Mouse (Mus musculus) heart, embryonic 10.5 days (tissue): ENCODE data around the gene Tnnc1. TPM values are rescaled to one million over a fixed set of nuclear protein-coding genes. Genes with fewer than 3 reads are reported as not detected.

Experiments used
- DNase-seq: peaks from one replicate; pipeline ENCODE4 v3.0.0-alpha.2; 2017; ENCODE audit warnings: low spot score
- H3K27ac ChIP-seq: fragments of 300-500 bp; sonication (generic); 2 replicates; pipeline ENCODE4 v1.5.1; 2016; ENCODE audit warnings: mild to moderate bottlenecking
- H3K27me3 ChIP-seq: fragments of 300-500 bp; sonication (generic); 2 replicates; pipeline ENCODE4 v1.6.1; 2016; ENCODE audit warnings: mild to moderate bottlenecking; ENCODE audit not compliant: poor library complexity, insufficient read depth, severe bottlenecking
- H3K36me3 ChIP-seq: fragments of 300-500 bp; sonication (generic); 2 replicates; pipeline ENCODE4 v1.6.1; 2016; ENCODE audit warnings: mild to moderate bottlenecking, moderate library complexity
- H3K4me1 ChIP-seq: fragments of 300-500 bp; sonication (generic); 2 replicates; pipeline ENCODE4 v1.6.1; 2016; ENCODE audit warnings: mild to moderate bottlenecking
- H3K4me3 ChIP-seq: fragments of 300-500 bp; sonication (generic); 2 replicates; pipeline ENCODE4 v1.5.1; 2016; ENCODE audit warnings: mild to moderate bottlenecking, moderate library complexity
- H3K9me3 ChIP-seq: fragments of 300-500 bp; sonication (generic); 2 replicates; pipeline ENCODE4 v1.6.1; 2016; ENCODE audit warnings: mild to moderate bottlenecking, moderate library complexity
- WGBS: fragments of 180-500 bp; shearing (Covaris S2); methylation state at CpG from one replicate; pipeline ENCODE4 v1.1.7; 2016; 5-methylcytosine and 5-hydroxymethylcytosine counted together
- polyA plus RNA-seq: library from polyadenylated mRNA; unstranded; fragments of >200 nt; fragmentation: Nextera tagmentation; extraction: Ambion mirVana; gene quantifications from 2 replicates; pipeline ENCODE4 v1.2.1, GENCODE M21; 2016

Gene Tnnc1
- 1,899 and 2,942 TPM in 2 replicates for polyA plus RNA-seq

DNA sequence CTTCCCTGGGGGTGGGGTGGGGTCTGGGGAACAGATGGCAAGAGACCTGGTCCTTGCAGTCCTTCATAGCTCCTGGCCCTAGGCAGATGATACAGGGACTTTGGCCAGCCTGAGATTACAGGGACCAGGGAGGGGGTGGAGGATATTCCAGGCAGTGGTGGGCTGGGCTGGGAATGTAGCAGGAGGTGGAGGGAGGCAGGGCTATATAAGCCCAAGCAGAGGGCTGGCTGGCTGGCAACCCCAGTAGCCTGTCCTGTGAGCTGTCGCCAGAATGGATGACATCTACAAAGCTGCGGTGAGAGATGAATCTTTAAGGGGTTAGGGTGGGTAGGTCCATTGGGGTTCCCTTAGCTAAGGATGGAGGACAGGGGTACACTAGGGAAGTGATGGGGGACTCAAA, at the start of gene Tnnc1:
Gene Tnnc1, plus strand, starts transcription at position 229 of the 400 bp plus-strand sequence.
- H3K4me3 ChIP-seq: peak within 1 kb of the TSS; percentile 73
- 34% methylated on average over 2 of the region's 2 CpGs for WGBS
- peaks cover 51% of the 10 kb centered on the region for H3K36me3 ChIP-seq
- no peaks in the 10 kb centered on the region for H3K9me3 ChIP-seq
- no peaks in the 10 kb centered on the region for H3K27me3 ChIP-seq
- peak within 1 kb of the TSS; percentile 99 for H3K27ac ChIP-seq
- no peak for DNase-seq
- H3K4me1 ChIP-seq: peaks cover 69% of the 10 kb centered on the region

DNA sequence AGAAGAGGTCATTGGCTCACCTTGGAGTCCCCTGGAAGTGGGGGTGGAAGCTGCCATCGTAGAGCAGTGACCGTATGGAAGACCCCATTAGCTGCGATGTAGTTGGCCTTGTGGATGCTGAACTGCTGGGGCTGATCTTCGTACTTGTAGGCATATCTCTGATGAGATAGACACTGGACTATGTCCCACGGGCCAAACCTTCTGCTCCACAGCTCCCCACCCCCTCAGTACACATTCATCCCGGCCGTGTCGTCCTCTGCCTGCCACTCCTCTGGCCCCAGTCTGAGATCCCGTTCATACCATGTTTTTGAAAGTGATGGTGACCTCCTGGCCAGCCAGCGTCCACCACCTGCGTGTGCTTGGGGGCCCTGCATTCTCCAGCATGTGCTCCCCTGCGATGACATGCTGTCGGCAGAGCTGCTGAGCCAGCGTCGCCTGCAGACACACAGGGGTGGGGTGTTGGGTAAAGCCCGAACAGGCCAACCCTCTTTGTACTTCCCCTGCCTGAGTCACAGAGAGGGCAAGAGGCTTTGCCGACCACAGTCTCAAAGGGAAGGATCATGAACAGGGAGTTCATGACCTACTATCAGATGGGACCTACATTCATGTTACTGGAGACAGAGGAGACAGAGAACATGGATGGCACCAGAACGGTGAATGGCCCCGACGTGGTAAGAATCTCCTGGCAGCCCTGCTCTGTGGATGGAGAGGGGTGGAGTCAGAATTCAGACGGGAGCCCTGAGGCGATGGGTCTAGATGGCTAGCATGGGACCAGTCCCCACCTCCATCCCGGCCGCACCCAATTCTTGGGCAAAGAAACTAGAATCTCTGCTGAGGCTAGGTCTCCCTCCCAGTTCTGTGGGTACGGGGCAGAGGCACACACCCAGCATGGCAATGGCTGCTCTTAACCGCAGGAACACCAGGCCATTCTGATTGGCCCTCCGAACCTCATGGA, 47.6 kb upstream of the Tnnc1 start:
- peaks cover 52% of the 10 kb centered on the region for H3K4me1 ChIP-seq
- H3K4me3 ChIP-seq: peak overlapping the region; percentile 6; the same call in 1 of the 2 replicates
- no peak overlapping the region for H3K27ac ChIP-seq
- whole genome bisulfite sequencing: 71% methylated on average over 27 of the region's 27 CpGs
- no peaks in the 10 kb centered on the region for H3K9me3 ChIP-seq
- peaks cover 43% of the 10 kb centered on the region for H3K36me3 ChIP-seq
- H3K27me3 ChIP-seq: no peaks in the 10 kb centered on the region
- no peak for DNase-seq

DNA sequence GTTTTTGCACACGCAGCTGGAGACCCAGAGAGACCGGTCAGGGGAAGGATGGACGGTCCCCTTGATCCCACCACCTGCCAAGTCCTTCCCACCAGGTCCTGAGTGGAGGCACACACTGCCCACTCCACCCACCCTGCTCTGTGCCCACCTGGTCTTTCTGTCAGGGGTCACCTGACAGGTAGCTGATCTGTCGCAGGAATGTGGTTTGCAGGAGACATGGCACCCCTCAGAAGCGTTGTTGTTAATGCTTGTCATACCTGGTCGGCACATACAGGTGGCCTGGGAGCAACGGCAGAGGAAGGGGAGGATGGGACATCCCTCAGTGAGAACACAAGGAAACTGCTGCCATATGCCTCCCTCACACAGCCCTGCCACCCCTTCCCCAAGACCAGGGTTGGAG, 46.9 kb upstream of the Tnnc1 start:
- Histone ChIP-seq H3K9me3 (no peaks in the 10 kb centered on the region), H3K36me3 (peaks cover 39% of the 10 kb centered on the region), H3K27ac (no peak overlapping the region), H3K27me3 (no peaks in the 10 kb centered on the region), H3K4me1 (peaks cover 59% of the 10 kb centered on the region), H3K4me3 (no peak overlapping the region)
- no peak for DNase-seq
- 84% methylated on average over 7 of the region's 7 CpGs for WGBS

DNA sequence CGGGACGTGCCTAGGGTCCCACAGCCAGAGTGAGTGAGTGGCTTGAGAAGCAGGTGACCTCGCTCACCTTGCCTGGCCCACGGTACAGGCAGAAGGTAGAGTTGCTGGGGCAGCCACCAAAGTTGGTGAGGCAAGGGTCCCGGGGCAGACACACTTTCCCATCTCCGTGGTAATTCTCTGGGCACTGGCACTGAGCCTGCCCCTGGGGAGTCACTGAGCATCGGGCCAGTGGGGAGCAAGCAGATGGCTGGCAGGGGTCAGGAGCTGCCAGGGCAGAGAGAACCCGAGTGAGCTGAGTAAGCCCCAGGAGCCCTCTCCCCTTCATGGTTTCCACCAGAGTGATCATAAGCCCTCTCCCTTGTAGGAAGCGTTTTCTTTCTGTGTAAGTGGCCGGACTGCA, 46.5 kb upstream of the Tnnc1 start:
- Histone ChIP-seq H3K27ac (no peak overlapping the region), H3K27me3 (no peaks in the 10 kb centered on the region), H3K4me1 (peaks cover 63% of the 10 kb centered on the region), H3K4me3 (no peak overlapping the region), H3K9me3 (no peaks in the 10 kb centered on the region), H3K36me3 (peaks cover 38% of the 10 kb centered on the region)
- DNase-seq: no peak
- WGBS: 83% methylated on average over 10 of the region's 10 CpGs

DNA sequence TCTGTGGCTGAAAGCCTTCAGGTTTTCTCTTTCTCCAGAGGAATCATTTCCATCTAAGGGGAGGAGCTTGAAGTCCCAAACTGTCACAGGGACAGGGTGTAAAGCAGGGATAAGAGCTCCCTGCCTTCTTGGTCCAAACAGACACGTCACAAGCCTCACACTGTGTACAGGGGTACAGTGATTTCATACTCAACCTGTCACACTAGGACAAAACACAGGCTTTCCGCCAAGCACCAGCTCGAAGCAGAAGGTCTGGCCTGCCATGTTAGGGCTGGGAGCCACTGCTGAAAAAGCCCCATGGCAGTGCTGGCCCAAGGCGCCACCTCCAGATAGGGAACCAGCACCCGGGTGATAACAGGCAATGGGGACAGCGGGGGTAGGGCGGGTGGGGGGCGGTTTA, 44.0 kb upstream of the Tnnc1 start:
- peak overlapping the region; percentile 31; the same call in 1 of the 2 replicates for H3K27ac ChIP-seq
- WGBS: 48% methylated on average over 8 of the region's 8 CpGs

DNA sequence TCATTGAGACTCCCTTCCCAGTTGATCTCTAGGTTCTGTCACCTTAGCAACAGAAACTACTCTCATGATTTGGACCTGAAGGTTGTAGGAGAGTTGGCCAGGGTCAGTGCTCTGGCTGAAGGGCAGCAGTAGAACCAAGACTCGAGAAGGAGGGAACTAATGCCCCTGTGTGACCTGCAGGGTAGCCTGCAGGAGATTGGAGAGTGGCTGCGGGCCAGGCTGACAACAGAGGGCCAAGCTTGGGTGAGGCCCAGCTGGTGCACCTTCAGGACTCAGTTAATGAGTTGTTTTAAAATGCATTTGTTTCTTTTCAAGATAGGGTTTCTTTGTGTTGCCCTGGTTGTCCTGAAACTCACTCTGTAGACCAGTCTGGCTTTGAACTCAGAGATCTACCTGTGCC, 43.1 kb upstream of the Tnnc1 start:
- Histone ChIP-seq H3K27ac (no peak overlapping the region), H3K4me3 (no peak overlapping the region)
- 68% methylated on average over 2 of the region's 2 CpGs for WGBS

More for the DNA sequence above, 44.0 kb upstream of the Tnnc1 start:
- Histone ChIP-seq H3K36me3 (peaks cover 26% of the 10 kb centered on the region; the same call in 1 of the 2 replicates), H3K4me1 (peaks cover 74% of the 10 kb centered on the region), H3K27me3 (no peaks in the 10 kb centered on the region), H3K9me3 (no peaks in the 10 kb centered on the region), H3K4me3 (no peak overlapping the region)
- DNase-seq: no peak

DNA sequence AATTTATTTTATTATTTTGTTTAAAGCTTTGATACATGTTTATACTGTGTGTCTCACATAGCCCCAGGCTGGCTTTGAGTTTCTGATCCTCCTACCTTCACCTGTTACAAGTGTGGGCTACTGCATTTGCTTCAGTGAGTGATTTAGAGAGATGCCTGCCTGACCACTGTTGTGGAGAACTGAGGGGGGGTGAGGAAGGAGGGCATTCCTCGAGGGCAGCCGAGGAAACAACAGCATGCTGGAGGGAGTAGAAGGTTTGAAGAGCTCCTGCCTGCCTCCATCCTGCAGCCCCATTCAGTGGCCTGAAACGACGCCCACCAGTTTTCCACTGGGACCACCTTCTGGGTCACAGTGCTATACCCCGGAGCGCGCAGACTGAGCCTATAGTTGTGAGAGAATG, 42.7 kb upstream of the Tnnc1 start:
- 63% methylated on average over 7 of the region's 7 CpGs for WGBS
- Histone ChIP-seq H3K4me3 (0 out of 2 replicates have a peak overlapping the region, but pooled peaks have one; percentile 6), H3K36me3 (peaks cover 29% of the 10 kb centered on the region), H3K27me3 (no peaks in the 10 kb centered on the region), H3K9me3 (no peaks in the 10 kb centered on the region), H3K4me1 (peaks cover 64% of the 10 kb centered on the region), H3K27ac (no peak overlapping the region)
- no peak for DNase-seq

More for the DNA sequence above, 43.1 kb upstream of the Tnnc1 start:
- Histone ChIP-seq H3K9me3 (no peaks in the 10 kb centered on the region), H3K4me1 (peaks cover 69% of the 10 kb centered on the region), H3K27me3 (no peaks in the 10 kb centered on the region), H3K36me3 (peaks cover 24% of the 10 kb centered on the region)
- DNase-seq: no peak

DNA sequence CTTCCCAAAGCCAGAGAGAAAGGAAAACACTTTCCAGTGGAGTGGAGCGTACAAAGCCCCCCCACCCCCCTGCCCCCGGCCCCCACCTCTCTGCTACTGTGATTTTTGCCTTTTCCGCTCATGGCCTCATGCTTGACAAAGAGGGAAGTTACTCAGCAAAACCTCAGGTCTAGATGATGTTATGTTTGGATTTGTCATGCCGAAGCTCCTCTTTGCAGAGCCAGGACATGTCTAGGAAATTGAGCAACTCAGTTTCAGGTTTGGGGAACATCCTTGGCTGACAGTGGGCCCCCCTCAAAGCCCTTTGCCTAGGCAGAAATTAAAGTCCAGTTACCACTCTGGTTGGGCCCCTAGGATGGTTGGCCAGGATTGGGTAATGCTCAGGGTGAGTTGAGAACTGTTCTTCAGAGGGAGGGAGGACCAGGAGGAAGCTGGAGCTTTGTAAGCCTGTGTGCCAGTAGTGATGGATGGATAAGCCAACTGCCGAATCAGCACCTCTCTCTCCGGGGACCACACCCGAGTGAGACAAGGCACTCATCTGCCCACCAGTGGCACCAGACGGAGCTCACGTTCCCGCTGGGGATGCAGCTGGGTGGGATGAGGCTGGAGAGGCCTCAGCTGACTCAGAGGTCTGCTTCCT, 42.0 kb upstream of the Tnnc1 start:
- Histone ChIP-seq H3K4me3 (peak overlapping the region; percentile 47), H3K4me1 (peaks cover 58% of the 10 kb centered on the region), H3K27me3 (no peaks in the 10 kb centered on the region), H3K36me3 (peaks cover 32% of the 10 kb centered on the region), H3K27ac (peak overlapping the region; percentile 77; the same call in 1 of the 2 replicates), H3K9me3 (no peaks in the 10 kb centered on the region)
- WGBS: 53% methylated on average over 10 of the region's 10 CpGs
- DNase-seq: no peak

DNA sequence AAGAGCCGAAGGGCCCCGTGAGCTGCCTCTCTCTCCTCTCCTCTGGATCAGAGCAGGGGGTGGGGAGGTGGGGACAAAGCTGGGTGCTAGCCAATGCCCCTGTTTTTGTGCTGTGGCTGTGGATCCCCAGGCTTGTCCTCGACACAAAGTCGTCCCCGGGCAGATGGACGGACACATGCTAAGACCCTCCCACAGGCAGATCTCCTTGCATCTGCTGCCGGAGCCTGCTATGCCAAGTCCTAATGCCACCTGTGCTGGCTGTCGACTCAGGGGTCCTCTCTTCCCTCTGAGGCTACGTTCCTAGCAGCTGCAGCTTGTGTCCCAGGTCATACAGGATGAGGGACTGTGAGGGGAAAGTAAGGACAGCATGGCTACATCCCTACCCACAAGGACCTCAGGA, 41.3 kb upstream of the Tnnc1 start:
- peaks cover 55% of the 10 kb centered on the region for H3K4me1 ChIP-seq
- WGBS: 61% methylated on average over 9 of the region's 9 CpGs
- peaks cover 33% of the 10 kb centered on the region for H3K36me3 ChIP-seq
- no peaks in the 10 kb centered on the region for H3K27me3 ChIP-seq
- DNase-seq: no peak
- peak overlapping the region; percentile 47 for H3K4me3 ChIP-seq
- H3K9me3 ChIP-seq: no peaks in the 10 kb centered on the region
- H3K27ac ChIP-seq: peak overlapping the region; percentile 77; the same call in 1 of the 2 replicates

DNA sequence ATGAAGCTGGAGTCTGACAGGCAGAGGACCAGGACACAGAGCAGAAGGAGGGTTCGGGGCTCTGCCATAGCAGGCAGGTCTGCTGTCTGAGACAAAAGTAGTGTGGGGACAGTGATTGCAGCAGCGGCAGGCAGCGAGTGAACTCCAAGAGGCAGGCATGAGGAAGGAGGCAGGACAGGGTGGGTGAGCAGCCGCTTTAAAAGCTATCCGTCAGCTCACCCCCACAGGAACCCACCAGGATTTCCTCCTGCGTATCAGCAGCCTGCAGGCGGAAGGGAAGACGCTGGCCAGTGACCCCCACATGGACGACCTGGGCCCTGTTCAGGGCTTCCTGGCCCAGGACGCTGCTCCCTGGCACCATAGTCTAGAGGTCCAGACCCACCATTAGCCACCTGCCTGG, 39.7 kb upstream of the Tnnc1 start, which contains the start of gene Stab1:
Gene Stab1, minus strand, starts transcription at position 217 of the 400 bp plus-strand sequence.
- H3K9me3 ChIP-seq: no peaks in the 10 kb centered on the region
- H3K4me1 ChIP-seq: peaks cover 47% of the 10 kb centered on the region
- whole genome bisulfite sequencing: 33% methylated on average over 10 of the region's 10 CpGs
- H3K27ac ChIP-seq: peak within 1 kb of the TSS; percentile 77
- H3K27me3 ChIP-seq: no peaks in the 10 kb centered on the region
- H3K36me3 ChIP-seq: peaks cover 42% of the 10 kb centered on the region
- peak within 1 kb of the TSS; percentile 47 for H3K4me3 ChIP-seq
- DNase-seq: no peak

DNA sequence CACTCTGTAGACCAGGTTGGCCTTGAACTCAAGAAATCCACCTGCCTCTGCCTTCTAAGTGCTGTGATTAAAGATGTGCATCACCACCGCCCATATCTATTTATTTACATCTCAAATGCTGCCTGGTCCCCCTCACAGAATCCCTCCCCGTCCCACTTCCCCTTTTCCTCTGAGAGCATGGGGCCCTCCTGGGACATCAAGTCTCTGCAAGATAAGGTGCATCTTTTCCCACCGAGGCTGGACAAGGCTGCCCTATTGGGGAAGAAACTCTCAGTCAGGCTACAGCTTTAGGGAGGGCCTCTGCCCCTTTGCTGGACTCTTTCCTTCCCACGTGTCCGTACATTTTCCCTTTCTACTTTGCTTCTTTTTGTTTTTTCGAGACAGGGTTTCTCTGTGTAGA, 38.6 kb upstream of the Tnnc1 start:
- Histone ChIP-seq H3K36me3 (peaks cover 50% of the 10 kb centered on the region), H3K4me3 (no peak overlapping the region), H3K27ac (no peak overlapping the region), H3K9me3 (no peaks in the 10 kb centered on the region), H3K4me1 (peaks cover 46% of the 10 kb centered on the region), H3K27me3 (no peaks in the 10 kb centered on the region)
- WGBS: 58% methylated on average over 6 of the region's 6 CpGs
- DNase-seq: no peak

DNA sequence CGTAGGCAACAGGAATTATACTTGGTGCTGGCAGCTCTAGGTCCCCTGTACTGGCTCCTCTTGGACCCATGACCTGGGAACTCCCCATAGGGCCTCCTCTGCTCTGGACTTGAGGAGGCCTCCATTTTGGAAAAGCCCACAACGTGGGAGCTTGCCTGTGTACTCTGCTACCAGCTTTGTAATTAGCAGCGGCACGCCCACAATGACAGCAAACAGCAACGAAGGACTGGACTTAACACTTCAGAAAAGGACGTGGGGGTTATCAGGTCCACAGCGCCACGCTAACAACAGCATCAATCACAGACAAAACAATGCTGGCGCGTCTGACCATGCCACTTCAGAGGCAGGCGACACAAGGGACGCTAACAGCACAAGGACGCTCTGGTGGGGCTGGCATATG, 37.1 kb upstream of the Tnnc1 start:
- no peak overlapping the region for H3K4me3 ChIP-seq
- DNase-seq: no peak
- H3K9me3 ChIP-seq: no peaks in the 10 kb centered on the region
- H3K27ac ChIP-seq: no peak overlapping the region
- H3K4me1 ChIP-seq: peaks cover 35% of the 10 kb centered on the region
- H3K36me3 ChIP-seq: peaks cover 64% of the 10 kb centered on the region
- WGBS: 82% methylated on average over 13 of the region's 13 CpGs
- H3K27me3 ChIP-seq: no peaks in the 10 kb centered on the region

DNA sequence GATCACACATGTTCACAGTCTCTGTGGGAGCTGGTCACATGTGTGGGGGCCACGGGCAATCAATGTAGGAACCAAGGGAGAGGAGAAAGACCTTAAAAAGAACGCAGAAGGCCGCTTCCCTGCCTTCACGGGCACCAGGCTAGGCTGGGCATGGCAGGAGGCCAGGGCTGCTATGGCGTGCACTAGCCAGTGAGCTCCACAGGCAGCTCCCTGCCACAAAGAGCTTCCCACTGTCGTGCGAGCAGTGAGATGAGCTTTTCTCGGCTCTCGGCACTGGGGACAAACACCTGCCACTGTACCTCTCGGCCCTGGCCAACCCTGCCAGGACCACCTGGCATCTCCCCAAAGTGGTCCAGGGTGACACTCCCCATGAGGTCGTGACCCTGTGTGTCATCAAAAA, 36.7 kb upstream of the Tnnc1 start:
- Histone ChIP-seq H3K4me1 (peaks cover 35% of the 10 kb centered on the region), H3K27ac (no peak overlapping the region)

More for the DNA sequence above, 36.7 kb upstream of the Tnnc1 start:
- Histone ChIP-seq H3K9me3 (no peaks in the 10 kb centered on the region), H3K4me3 (no peak overlapping the region), H3K36me3 (peaks cover 69% of the 10 kb centered on the region), H3K27me3 (no peaks in the 10 kb centered on the region)
- DNase-seq: no peak
- WGBS: 89% methylated on average over 11 of the region's 11 CpGs
